Mouse (Mus musculus): Measurements from ENCODE around the gene Cstf3.
A peak's percentile ranks its signal among the peaks of the same experiment; 100 is the strongest.
"Not testable (repeated sequence)": the region's sequence is repeated elsewhere in the genome, so short reads cannot be mapped to it uniquely, and the experiment has no call there.

The Cstf3 gene

DNA sequence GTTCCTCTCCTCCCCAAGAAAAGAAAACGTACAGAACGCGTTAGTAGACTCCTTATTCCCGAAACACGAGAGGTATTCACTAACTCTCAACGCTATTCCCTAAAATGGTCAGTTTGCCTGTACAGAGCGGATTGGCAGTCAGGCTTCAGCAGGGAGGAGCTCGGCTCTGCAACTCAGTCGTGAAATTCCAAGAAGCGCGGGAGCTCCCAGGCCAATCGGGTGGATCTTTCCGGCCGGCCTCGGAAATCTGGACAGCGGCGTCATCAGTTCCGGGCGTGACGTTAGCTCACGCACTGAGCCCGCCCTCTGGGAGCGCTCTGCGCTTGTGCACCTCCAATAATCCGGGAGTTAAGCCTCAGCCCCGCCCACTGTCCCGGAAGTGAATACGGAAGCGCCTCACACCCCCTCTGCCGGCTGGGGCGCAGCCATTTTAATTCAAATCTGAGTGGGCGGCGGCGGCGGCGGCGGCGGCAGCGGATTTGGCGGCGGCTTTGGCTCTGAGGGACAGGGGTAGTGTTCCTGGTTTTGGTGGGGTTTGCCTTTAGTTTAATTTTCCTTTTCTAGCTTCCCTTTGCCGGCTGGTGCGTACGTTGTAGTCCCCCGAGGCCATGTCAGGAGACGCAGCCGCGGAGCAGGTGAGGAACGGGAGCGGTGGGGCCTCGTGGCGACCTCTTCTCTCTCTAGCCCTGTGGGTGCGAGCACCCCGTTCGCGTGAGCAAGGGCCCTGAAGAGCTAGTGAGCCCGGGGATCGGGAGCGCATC lies at the start of gene Cstf3:
Cstf3 (plus strand) TSS at position 456 of the 761 bp plus-strand sequence.
- DNase-seq (ENCODE audit: low spot score): peak; percentile 98

DNA sequence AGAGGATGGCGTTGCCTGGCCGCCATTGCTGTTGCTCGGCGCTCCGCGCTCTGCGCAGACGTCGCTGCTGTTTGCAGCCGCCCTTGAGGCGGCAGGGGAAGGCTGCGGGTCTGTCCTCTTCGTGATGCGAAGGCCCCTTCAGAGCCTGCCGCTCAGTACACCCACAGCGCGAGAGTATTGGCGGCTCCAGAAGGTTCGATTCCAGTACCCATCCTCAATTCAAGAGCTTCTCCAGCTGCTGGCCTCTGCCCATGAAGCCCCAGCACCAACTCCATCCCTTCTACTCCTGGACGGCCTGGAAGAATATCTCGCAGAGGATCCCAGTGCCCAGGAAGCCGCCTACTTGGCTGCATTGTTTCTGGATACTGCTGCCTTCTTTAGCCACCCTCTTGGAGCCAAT lies 33.6 kb upstream of the Cstf3 start:
- not testable (repeated sequence) for DNase-seq (ENCODE audit: low spot score)

DNA sequence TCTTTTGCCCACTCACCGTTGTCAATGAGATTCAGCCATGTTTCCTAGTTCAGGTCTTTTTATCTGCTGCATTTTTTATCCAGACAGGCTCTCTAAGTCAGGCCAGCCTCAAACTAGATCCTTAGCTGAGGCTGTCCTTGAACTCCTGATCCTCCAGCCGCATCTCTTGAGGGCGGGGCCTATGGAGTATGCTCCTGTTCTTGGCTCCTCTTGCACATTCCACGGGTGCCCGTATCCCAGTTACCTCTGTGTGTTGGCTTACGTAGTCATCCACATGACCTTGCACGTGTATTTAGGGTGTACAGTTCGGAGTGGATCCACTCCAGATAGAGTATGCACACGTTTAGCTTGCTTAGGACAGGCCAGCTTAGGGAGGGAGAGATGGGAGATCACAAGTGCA lies 32.6 kb upstream of the Cstf3 start:
- DNase-seq (ENCODE audit: low spot score): no peak

DNA sequence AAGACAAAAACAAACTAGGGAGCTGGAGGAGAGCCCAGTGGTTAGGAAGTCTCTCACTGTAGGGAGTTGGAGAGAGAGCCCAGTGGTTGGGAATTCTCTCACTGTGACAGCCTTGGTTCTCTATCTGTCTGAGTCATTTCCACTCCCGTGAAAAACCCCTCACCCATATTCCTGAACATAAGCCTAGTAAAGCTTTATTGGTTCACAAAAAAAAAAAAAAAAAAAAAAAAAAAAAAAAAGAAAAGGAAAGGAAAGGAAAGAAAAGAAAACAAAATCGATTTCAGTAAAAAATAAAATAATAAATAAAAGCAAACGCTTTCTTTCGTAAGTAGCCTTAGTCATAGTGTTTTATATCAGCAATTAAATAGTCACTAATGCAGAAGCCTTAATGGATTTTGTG lies 32.0 kb upstream of the Cstf3 start:
- DNase-seq (ENCODE audit: low spot score): no peak

DNA sequence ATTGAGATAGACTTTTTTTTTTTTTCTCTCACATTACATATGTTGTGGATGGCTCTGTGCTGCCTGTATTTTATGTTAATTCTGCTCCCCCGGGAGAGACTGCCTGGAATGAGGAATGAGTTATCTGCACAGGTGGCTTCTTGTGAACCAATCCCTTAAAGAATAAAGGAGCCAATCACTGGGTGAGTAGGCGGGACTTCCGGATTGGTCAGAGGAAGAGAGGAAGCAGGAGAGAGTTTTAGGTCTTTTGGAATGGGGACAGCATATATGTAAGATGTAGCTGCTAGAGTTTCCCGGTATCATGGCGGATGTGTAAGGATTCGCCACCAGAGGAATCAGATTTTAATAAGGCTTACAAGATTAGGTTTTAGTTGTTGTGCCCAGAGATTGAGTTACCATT lies 31.4 kb upstream of the Cstf3 start:
- no peak for DNase-seq (ENCODE audit: low spot score)

DNA sequence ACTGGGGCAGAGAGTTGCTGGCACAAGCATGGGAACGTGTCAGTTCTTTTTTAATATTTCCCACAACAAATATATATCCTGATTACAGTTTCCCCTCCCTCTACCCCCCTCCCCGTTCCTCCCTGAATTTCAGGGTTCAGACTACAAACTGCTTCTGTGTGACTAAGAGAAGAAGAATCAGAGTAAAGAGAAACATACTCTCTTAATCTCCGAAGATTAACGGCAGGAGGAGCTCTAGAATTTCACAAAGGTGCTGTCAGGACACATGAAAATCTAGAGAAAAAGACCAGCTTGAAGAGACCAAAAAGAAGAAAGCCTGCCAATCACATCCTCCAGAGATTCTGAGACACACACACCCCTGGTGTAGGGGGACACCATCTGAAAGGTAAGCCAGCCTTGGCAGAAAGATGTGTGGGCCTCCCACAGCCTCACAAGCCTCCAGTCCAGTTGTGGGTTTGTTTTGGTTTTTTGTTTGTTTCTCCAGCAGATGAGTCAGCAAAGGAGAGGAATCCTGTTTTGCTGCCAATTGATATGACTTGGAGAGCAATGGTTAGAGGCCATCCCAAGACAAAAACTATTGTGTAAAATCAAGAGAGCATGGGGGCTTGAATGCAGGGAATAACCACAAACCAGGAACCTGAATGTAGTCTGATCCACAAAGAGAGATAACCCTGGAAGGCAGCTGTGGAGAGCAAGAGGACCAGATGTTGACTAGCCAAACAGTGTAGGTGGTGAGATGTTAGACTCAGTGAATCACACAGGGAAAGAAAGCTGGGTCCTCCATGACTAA lies 30.5 kb upstream of the Cstf3 start:
- DNase-seq (ENCODE audit: low spot score): peak; percentile 10

DNA sequence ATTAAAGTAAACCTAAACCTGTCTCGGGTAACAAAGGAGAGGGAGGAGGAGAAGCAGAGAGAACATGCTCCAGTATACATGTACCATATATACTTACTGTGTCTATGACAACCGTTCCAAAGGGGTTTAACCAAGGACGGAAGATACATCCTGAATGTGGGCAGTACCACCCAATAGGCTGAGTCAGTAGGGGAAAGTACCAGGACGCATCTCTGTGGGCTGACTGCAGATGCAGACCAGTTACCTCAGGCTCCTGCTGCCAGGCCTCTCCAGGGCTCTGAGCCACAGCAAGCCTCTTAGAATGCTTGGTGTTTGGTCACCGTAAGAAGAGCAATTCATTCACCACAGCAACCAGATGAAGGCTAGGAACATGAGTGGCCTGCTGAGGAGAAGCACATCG lies 28.9 kb upstream of the Cstf3 start:
- no peak for DNase-seq (ENCODE audit: low spot score)

DNA sequence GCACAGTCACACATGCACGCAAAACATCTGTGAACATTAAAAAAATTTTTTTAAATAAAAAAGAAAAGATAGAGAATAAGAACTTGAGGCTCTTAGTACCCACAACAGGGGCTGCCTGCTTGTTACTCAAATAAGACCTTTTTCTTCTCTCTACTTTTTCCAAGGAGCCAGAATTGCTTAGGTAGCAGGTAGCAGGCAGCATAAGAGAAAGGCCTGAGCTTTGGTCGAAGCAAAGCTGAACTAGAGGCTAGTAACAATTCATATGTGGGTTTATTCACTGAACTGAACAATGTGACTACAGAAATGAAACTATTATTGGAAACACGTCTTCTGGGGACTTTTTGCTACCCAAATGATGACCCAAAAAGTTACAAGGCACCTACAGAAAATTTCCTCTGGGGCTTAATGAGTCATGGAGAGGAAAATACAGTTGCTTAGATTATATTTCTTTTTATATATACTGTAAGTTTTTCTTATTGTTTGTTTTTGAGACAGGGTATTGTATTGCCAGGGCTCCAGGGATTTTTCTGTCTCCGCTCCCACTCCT lies 28.3 kb upstream of the Cstf3 start:
- no peak for DNase-seq (ENCODE audit: low spot score)

DNA sequence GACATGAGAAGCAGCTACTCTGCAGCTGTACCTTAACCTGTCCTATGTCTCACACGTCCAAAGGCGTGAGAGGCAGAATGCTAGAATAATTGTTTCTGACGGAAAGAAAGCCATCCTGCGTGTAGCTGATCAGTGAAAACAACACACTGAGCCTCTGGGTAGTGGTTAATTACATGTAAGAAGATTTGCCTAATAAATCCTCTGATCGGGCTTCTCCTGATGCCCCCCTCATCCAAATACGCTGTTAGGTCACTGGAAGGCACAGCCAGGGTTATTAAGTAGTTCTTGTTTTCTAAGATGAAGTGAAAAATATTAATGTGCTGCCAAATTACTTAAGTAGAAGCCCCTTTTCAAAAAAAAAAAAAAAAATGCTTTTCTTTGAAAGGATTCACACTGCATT lies 18.3 kb upstream of the Cstf3 start:
- DNase-seq (ENCODE audit: low spot score): no peak

DNA sequence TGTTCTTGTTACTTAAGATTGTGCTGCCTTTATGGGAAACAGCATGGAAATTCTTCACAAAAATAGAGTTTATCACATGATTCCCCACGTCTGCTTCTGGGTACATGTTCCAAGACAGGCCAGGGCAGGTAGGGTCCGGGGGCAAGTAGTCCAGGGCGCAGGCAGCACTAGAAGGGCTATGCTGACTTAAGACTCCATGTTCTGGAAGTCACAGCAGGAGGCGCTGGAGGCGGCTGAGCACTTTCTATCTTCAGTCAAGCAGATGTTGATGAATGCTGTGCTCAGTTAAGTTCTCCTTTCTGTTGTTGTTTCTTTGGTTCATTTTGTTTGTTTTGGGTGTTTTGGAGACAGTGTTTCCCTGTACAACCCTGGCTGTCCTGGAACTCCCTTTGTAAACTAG lies 14.1 kb upstream of the Cstf3 start:
- DNase-seq (ENCODE audit: low spot score): no peak

DNA sequence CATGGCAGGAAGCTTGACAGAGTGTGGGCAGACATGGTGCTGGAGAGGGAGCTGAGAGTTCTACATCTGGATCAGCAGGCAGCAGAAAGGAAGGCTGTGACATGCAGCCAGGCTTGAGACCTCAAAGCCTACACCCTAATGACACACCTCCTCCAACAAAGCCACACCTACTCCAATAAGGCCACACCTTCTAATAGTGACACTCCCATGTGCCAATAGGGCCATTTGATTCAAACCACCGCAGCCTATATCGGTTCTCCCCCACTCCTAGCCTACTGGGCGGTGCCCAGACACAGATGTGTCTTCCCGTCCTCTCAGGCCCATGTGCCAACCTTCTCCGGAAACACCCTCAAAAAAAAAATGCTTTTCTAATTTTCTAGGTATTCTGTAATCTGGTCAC lies 12.3 kb upstream of the Cstf3 start:
- no peak for DNase-seq (ENCODE audit: low spot score)

DNA sequence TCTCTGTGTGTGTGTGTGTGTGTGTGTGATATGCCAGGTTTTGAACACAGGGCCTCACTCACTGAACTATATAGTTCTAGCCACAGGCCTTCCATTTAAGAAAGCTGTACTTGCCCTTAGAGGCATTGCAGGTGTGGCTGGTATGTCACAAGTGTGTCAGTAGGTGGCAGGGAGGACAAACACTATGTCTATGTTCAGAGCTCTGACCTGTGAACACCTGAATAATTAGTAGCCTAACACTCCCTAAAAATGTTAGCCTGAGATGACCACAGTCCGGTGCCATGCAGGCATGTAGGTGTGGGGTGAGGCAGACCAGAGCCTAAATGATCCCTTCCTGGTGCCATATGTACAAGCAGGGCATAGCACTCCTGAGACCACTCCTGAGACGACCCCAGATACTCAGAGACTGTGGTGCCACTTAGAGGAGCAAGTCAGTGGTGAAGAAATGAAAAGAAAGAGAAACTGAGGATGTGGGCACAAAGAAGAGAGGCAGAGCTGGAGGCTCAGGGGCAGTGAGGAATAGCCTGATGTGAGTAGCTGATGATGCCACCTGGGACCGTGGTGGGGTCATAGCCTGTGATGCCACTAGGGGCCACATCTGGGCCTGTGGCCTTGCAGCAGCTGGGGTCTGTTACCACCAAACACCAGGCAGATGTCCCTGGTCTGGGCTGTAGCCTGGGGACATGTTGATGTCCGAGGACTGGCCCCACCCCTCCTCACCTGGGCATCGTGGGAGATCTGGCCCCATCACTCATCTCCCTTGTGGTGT lies 11.3 kb upstream of the Cstf3 start:
- DNase-seq (ENCODE audit: low spot score): no peak

DNA sequence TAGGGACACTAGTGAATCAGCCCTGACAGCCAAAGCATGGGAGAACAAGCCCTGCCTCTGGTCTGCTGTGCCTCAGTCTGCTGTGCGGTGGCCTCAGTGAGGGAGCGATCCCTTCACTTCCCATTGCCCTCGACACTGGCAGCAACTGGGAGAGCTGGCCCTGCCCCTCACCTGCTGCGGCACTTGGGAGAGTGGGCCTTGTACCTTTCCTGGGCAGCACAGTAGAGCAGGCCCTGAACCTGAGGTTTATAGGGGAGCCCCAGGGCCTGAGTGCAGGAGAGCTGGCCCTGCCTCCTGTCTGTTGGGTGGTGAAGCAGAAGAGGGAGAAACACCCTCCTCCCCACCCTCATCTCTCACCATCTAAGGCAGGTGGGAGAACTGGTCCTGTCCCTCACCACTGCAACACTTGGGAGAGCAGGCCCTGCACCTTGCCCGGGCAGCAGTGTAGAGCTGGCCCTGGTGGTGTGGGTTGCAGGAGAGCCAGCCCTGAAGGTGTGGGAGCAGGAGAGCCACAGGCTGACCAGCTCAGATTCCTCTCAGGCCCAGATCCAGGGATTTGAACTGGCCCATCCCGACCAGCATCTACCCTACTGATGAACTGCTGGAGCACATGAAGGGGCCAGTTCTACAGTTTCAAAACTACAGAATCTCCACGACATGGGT lies 10.4 kb upstream of the Cstf3 start:
- no peak for DNase-seq (ENCODE audit: low spot score)

DNA sequence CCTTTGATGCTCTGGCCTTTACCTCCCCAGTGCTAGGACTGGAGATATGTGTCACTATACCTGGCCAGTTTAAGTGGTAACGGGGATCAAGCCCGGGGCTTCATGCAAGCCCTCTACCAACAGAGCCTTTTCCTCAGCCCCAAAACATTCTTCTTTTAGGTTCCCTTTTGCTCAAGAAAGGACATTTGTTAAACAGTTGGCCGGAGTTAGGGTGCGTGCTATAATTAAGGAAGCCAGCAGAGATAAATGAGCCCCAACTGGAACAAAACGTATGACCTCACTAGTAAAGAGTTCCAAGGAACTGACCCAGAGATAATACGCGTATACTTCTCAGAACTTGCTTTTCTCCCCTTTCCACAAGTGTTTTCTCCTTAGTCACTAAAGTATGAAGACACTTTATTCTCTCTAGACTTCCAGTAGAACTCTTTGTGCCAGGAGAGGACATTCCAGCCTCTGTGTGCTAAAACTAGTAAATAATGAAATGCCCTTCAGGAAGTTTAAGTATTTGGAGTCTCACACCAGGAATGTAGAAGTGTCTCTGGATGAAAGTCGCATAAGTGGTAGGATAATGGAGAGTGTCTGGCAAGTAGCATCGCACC lies 8.9 kb upstream of the Cstf3 start:
- DNase-seq (ENCODE audit: low spot score): no peak

DNA sequence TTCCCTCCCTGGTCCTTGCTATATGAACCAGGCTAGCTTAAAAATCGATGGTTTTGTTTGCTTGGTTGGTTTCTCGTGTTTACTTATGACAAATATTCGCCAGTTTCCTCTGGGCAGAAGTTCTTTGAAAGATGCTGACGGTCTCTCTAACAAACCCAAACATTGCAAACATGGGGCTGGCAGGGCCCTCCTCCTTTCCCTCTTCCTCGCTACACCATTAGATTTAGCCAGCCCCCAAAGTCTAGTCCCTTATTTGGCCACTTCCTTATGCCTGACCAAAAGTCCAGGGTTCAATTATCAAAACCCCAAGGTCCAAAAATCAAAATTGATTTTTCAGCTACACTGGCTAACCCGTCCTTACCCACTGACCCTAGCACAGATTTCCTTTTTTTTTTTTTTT lies 7.3 kb upstream of the Cstf3 start:
- DNase-seq (ENCODE audit: low spot score): no peak

DNA sequence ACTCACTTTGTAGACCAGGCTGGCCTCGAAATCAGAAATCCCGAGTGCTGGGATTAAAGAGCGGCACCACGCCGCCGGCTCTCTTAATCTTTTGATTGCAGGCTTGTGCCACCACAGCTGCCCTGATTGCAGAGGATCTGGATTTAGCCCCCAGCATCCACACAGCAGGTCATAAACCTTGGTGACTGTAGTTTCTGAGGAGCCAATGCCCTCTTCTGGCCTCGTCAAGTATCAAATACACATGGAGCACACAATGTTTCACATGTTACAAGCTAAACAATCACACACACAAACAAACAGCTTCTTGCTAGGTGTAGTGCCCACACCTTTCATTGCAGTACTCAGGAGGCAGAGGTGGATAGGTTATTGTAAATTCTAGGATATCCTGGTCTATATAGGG lies 6.1 kb upstream of the Cstf3 start:
- no peak for DNase-seq (ENCODE audit: low spot score)

DNA sequence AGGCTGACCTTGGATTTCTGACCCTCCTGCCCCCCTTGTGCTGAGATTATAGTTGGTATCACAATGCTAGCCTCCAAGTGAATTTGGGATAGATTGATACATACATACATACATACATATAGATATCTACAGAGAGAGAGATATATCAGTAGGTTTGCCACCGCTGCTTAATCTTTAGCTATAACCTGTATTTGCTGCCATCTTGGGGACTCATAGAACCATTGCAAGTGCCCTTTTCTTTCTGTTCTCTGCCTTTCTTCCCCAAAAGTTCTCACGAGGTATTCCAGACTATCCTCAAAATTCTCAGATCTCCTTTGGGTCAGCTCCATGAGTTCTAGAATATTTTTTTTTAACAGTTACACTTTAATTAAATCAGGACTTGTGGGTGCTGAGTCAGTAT lies 4.7 kb upstream of the Cstf3 start:
- DNase-seq (ENCODE audit: low spot score): no peak

DNA sequence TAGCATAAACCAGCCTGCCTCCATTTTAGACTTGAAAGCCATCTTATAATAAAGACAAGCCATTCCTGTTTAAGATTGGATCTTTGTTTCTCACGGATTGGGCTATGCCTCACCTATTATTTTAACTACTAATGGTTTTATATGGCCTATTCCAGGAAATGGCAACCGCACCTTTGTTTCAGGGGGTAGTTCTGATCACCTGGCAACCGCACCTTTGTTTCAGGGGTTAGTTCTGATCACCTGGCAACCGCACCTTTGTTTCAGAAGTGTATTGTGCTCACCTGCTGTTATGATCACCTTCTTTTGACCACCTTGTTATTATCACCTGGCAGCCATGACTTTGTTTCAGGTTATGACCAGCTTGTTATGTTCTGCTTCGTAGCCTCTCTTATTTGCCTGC lies 1.8 kb upstream of the Cstf3 start:
- DNase-seq (ENCODE audit: low spot score): no peak

DNA sequence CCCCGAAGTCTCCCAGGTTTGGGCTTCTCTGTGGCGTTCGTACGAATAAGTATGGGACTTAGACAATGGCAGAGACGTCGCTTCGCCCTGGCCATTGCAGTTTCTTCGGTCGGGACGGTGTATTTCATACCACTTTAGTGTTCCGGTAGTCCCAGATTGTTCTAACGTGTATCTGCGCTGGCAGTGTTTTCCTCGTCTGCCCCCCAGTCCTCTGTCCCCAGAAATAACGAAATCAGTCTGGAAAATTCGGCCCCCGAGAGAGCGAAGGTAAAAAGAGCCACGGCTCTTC lies 450 bp downstream of the Cstf3 start:
- no peak for DNase-seq (ENCODE audit: low spot score)

DNA sequence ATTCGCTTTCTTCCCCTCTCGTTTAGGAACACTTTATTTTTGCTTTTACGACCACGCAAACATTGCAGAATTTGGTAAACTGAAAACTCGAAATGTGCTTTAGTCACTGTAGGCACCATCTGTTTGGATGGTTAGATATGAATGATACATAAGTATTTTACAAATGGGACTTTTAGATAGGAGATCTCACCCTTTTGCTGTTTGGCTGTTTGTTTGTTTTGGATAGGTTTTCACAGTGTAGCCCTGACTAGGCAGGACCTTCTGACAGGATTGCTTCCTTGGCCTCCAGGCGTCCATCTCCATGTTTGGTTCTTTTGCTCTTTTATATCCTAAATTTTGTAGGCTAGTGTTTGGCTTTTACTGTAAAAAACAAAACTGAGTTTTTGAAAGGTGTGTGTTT lies 818 bp downstream of the Cstf3 start:
- no peak for DNase-seq (ENCODE audit: low spot score)

DNA sequence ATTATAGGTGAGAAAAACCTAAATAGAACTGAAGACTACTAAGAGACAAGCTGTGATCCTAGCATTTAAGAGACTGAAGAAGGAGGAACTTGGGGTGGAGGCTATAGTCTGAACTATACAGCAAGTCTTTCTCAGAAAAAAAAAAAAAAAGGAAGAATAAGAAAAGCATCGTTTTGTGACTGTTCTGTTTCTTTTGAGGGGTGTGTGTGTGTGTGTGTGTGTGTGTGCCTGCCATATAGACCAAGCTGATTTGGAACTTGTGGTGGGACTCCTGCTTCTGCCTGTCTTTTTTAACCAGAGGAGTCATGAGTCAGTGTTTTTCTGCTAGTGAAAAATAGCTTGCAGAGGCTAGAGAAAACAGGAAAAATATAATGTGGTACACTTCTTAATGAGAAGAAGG lies 4.7 kb downstream of the Cstf3 start:
- no peak for DNase-seq (ENCODE audit: low spot score)

DNA sequence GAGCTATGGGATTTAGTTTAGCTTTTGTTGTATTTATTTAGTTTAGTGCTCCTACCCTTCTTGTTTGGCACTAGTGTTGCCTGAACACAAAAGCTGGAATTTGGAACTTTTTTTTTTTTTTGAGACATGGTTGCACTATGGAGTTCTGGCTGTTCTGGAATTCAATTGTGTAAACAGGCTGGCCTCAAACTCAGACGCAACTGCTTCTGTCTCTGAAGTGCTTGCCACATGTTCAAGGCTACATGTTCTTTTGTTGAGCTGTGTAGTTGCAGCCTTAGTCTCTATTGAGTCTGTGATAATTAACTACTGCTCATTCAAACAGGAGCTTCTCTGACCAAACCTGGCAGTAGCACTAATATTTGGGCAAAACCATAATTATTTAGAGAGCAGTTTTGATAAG lies 13.1 kb downstream of the Cstf3 start:
- no peak for DNase-seq (ENCODE audit: low spot score)

Data from ovary, adult 18-20 months (tissue).